Mouse (Mus musculus) liver, embryonic 14.5 days (tissue): ENCODE measurements around the gene Rps19. TPM values are rescaled to one million over a fixed set of nuclear protein-coding genes. Genes with fewer than 3 reads are reported as not detected.

Experiments used
- ATAC-seq: fragments of 200-750 bp; cut with Nextera tagmentation; 2 replicates; pipeline ENCODE4 v1.8.0; 2017; ENCODE audit warnings: moderate number of reproducible peaks, mild to moderate bottlenecking, moderate library complexity; ENCODE audit not compliant: insufficient read depth
- DNase-seq, 3 experiments: peaks; one replicate each; pipeline ENCODE4 v3.0.0-alpha.2; 2012 to 2013; ENCODE audit warnings: low read depth in 3 of 3, low spot score in 3 of 3
- H3K27ac ChIP-seq: fragments of 300-500 bp; sonication (generic); 2 replicates; pipeline ENCODE4 v1.5.1; 2014; ENCODE audit warnings: moderate library complexity, mild to moderate bottlenecking, control low read depth, inconsistent platforms
- H3K27me3 ChIP-seq: fragments of 300-500 bp; sonication (generic); 2 replicates; pipeline ENCODE4 v1.6.1; 2014; ENCODE audit warnings: mild to moderate bottlenecking, low read length, moderate library complexity; ENCODE audit not compliant: control insufficient read depth, insufficient read depth
- H3K36me3 ChIP-seq: fragments of 300-500 bp; sonication (generic); replicated peaks from 2 replicates; pipeline ENCODE4 v1.6.1; 2014; ENCODE audit warnings: low read depth; ENCODE audit not compliant: control insufficient read depth, insufficient read depth
- H3K4me1 ChIP-seq, 2 experiments: fragments of 200-500 bp in 1 of 2; fragments of 300-500 bp in 1 of 2; sonication (generic) in 1 of 2; replicated peaks; 2 replicates each; pipeline ENCODE4 v1.6.1; 2012 to 2014; ENCODE audit warnings: antibody characterized with exemption in 1 of 2, inconsistent platforms in 1 of 2, low read length in 1 of 2; ENCODE audit not compliant: control insufficient read depth in 2 of 2, insufficient read depth in 2 of 2
- H3K4me2 ChIP-seq: fragments of 300-500 bp; sonication (generic); 2 replicates; pipeline ENCODE4 v1.6.1; 2014; ENCODE audit warnings: low read depth, mild to moderate bottlenecking, control low read depth, moderate library complexity
- H3K4me3 ChIP-seq, 2 experiments: fragments of 200-500 bp in 1 of 2; fragments of 300-500 bp in 1 of 2; sonication (generic) in 1 of 2; 2 replicates each; pipeline ENCODE4 v1.5.1; 2012 to 2014; ENCODE audit warnings: low read depth in 2 of 2, low read length in 2 of 2, mild to moderate bottlenecking in 2 of 2, control low read depth in 1 of 2, inconsistent platforms in 1 of 2, moderate library complexity in 1 of 2; ENCODE audit not compliant: insufficient read depth in 1 of 2
- H3K9ac ChIP-seq: fragments of 300-500 bp; sonication (generic); replicated peaks from 2 replicates; pipeline ENCODE4 v1.6.1; 2014; ENCODE audit warnings: mild to moderate bottlenecking, control low read depth, moderate library complexity
- H3K9me3 ChIP-seq: fragments of 300-500 bp; sonication (generic); 2 replicates; pipeline ENCODE4 v1.6.1; 2016; ENCODE audit warnings: low read length, mixed read lengths; ENCODE audit not compliant: control insufficient read depth
- CTCF ChIP-seq: IDR thresholded peaks from 2 replicates; pipeline ENCODE4 v1.5.1; 2016; ENCODE audit warnings: antibody characterized with exemption, low read depth, control low read depth
- EP300 ChIP-seq: IDR thresholded peaks from 2 replicates; pipeline ENCODE4 v1.6.1; 2016; ENCODE audit warnings: antibody characterized with exemption, low read depth
- WGBS: fragments of 180-500 bp; shearing (Covaris S2); extraction: QIAGEN DNeasy Blood & Tissue Kit; methylation state at CpG from one replicate; pipeline ENCODE4 v1.1.7; 2014; ENCODE audit not compliant: insufficient replicate concordance; 5-methylcytosine and 5-hydroxymethylcytosine counted together
- polyA plus RNA-seq, 2 experiments: library from polyadenylated mRNA; depleted of rRNA in 1 of 2; stranded (reverse) in 1 of 2; unstranded in 1 of 2; fragments of >200 nt; fragmentation: Nextera tagmentation in 1 of 2; extraction: Ambion mirVana in 1 of 2; gene quantifications; 2 replicates each; pipeline versions ENCODE4 v1.2.1 to v1.2.3; 2012 to 2014

Rps19 gene
- polyA plus RNA-seq, 2 experiments = 615 to 1,654 TPM

- no peak for TF ChIP-seq CTCF
- peak; percentile 61; the same call in 1 of the 2 replicates for TF ChIP-seq EP300
- peak overlapping the region; percentile 49 for H3K9ac ChIP-seq
- peak; percentile 50 for ATAC-seq
- 8% methylated on average over 6 of the region's 6 CpGs for WGBS
- H3K4me3 ChIP-seq = peak overlapping the region; percentile 53 to 63
- H3K9me3 ChIP-seq = no peaks in the 10 kb centered on the region
- no peaks in the 10 kb centered on the region for H3K36me3 ChIP-seq
- peak overlapping the region; percentile 56 for H3K4me2 ChIP-seq
- peaks cover 47 to 58% of the 10 kb centered on the region in 2 experiments for H3K4me1 ChIP-seq
- peak overlapping the region; percentile 95 for H3K27ac ChIP-seq
- no peaks in the 10 kb centered on the region for H3K27me3 ChIP-seq
- peak; percentile 81 to 83 (median 82) for DNase-seq
These were observed 33.3 kb upstream of the Rps19 start for GRCm38 (mm10) chr7:24850899-24851303.

DNA sequence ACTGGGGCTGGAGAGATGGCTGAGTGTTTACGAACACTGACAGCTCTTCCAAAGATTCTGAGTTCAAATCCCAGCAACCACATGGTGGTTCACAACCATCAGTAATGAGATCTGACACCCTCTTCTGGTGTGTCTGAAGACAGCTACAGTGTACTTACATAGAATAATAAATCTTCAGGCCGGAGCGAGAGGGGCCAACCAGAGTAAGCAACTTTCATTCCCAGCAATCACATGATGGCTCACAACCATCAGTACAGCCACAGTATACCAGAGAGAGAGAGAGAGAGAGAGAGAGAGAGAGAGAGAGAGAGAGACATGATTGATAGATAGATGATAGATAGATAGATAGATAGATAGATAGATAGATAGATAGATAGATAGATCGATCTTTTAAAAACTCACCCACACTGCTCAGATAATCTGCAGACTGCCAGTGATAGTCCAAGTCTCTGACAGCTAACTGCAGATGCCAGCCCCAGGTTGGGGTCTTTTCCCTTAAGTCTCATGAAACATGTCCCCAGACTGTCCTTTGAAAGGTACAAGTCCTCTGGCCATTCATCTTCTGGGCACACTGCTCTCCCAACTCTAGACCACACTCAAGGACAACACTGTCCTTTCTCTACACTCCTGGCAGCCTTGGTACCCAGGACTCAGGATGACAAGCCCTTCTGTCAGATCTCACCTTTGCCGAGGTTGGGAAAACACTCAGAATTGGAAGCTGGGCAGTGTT is 32.4 kb upstream of the Rps19 start:
- Histone ChIP-seq H3K36me3 (no peaks in the 10 kb centered on the region), H3K4me2 (peak overlapping the region; percentile 56), H3K27ac (peak overlapping the region; percentile 95), H3K4me3 (peak overlapping the region; percentile 53 to 57), H3K9ac (peak overlapping the region; percentile 49), H3K27me3 (no peaks in the 10 kb centered on the region), H3K4me1 (peaks cover 40 to 50% of the 10 kb centered on the region in 2 experiments), H3K9me3 (no peaks in the 10 kb centered on the region)
- 63% methylated on average over 5 of the region's 5 CpGs for WGBS
- ATAC-seq (no peak), DNase-seq (no peak)
- no peak for TF ChIP-seq CTCF
- no peak for TF ChIP-seq EP300

GRCm38 (mm10) chr7:24852557-24853232 is 31.5 kb upstream of the Rps19 start:
- H3K27ac ChIP-seq = peak overlapping the region; percentile 95
- TF ChIP-seq EP300 = peak; percentile 87
- no peak for TF ChIP-seq CTCF
- H3K4me2 ChIP-seq = peak overlapping the region; percentile 56
- 34% methylated on average over 8 of the region's 8 CpGs for WGBS
- no peaks in the 10 kb centered on the region for H3K9me3 ChIP-seq
- H3K27me3 ChIP-seq = no peaks in the 10 kb centered on the region
- peaks cover 39 to 49% of the 10 kb centered on the region in 2 experiments for H3K4me1 ChIP-seq
- ATAC-seq (peak; percentile 93), DNase-seq (peak; percentile 91 to 93 (median 92))
- peak overlapping the region; percentile 53 to 57 for H3K4me3 ChIP-seq
- no peaks in the 10 kb centered on the region for H3K36me3 ChIP-seq
- peak overlapping the region; percentile 49 for H3K9ac ChIP-seq

- peak overlapping the region; percentile 56 for H3K4me2 ChIP-seq
- TF ChIP-seq EP300 = no peak
- no peak for TF ChIP-seq CTCF
- no peaks in the 10 kb centered on the region for H3K36me3 ChIP-seq
- peak overlapping the region in 1 of 2 experiments; percentile 18; a peak in 1 of 4 replicates for H3K4me3 ChIP-seq
- peak overlapping the region; percentile 95 for H3K27ac ChIP-seq
- peak; percentile 76 for ATAC-seq
- H3K9me3 ChIP-seq = no peaks in the 10 kb centered on the region
- peak overlapping the region; percentile 32 for H3K9ac ChIP-seq
- H3K4me1 ChIP-seq = peaks cover 44 to 54% of the 10 kb centered on the region in 2 experiments
- no peaks in the 10 kb centered on the region for H3K27me3 ChIP-seq
- no peak for DNase-seq
These were observed 31.0 kb upstream of the Rps19 start for GRCm38 (mm10) chr7:24853233-24853563.

GRCm38 (mm10) chr7:24853695-24854094 is 30.5 kb upstream of the Rps19 start:
- 30% methylated on average over 7 of the region's 7 CpGs for WGBS
- DNase-seq = no peak
- Histone ChIP-seq H3K9ac (peak overlapping the region; percentile 32), H3K4me2 (peak overlapping the region; percentile 56), H3K4me3 (0 out of 4 replicates have a peak overlapping the region, but pooled peaks of 1 of the 2 experiments have one; percentile 7), H3K27me3 (no peaks in the 10 kb centered on the region), H3K9me3 (no peaks in the 10 kb centered on the region), H3K4me1 (peaks cover 49 to 59% of the 10 kb centered on the region in 2 experiments), H3K36me3 (no peaks in the 10 kb centered on the region), H3K27ac (peak overlapping the region; percentile 95)
- no peak for ATAC-seq
- TF ChIP-seq CTCF (no peak), EP300 (no peak)
